Mouse (Mus musculus) C3H10T1/2 (cell line): ENCODE measurements around the gene Tceal6. TPM values are rescaled to one million over a fixed set of nuclear protein-coding genes. Genes with fewer than 3 reads are reported as not detected.

Source experiments
- polyA plus RNA-seq, 2 experiments: library from polyadenylated mRNA; unstranded; fragments of >200 nt; fragmentation: generic; extraction: Trizol; gene quantifications; one replicate each; pipeline ENCODE4 v1.2.1; 2012; ENCODE audit warnings: missing spikeins in 2 of 2

The Tceal6 gene
- polyA plus RNA-seq, result not detected

DNA sequence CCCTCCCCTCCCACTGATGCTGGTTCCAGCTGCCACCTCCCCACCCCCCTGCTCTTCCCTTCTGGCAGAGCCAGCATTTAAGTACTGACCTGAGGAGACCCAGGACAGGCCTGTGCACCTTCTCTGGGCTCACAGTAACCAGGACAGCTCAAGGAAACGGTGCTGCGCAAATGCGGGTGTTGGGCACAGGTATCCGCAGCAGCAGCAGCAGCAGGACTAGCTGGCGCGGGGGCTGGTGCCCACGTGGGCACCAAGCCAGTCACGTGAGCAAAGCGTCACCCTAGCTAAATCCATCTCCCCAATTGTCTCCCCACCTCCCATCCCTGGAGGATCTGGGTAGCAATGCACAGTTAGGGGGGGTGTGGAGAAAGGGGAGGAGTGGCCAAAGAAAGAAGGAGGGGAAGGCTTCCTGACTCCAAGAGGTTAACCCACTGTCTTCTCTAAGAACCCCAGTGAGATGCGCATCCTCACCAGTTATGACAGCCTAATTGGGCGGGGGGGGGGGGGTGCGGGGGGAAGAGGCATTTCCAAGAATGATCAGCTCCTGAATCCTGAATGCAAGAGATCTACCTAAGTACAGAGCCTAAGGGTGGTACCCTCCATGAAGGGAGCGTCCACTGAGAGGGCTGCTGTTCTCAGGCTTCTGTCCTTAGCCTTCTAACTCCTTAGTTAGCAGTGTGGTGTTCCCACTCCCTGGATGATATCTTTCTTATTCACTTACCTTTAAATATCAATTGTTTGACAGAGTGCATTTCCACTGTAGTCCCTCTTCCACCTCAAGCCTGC lies at the start of gene Tceal6:
TSS of gene Tceal6 (minus strand) at position 252 of the 786 bp plus-strand sequence.

DNA sequence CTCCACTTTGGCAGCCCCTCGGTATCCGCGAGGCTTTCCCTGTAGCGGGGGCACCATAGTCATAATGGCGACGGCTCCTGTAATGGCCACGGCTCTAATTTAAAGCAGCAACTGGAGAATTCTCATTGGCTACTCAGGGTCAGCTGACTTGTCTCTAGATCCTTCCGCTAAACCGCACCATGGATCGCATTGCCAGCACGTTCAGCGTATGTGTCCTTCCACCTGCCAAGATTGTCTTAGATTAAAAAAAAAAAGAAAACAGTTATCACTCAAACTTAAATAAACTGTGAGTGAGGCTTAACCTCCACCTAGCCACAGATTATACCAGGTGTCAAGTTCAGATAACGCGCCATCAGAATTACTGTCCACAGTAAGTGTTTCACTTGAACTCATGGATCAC lies 33.0 kb downstream of the Tceal6 start, which contains the start of gene Gm15023:
TSS of gene Gm15023 (minus strand) at position 101 of the 400 bp plus-strand sequence.

Other genes with a start within 250 kb of the Tceal6 start
- not detected for gene Nxf2, start 245.9 kb downstream of the Tceal6 start, polyA plus RNA-seq
- 1 to 10 TPM in 1 of 2 experiments, under 1 TPM in 1; 0.12 to 1.2 TPM for gene Zmat1, start 201.5 kb downstream of the Tceal6 start, polyA plus RNA-seq
- gene Gm15023, start 33.1 kb downstream of the Tceal6 start, polyA plus RNA-seq, result not detected
- gene Pramel3, start 91.6 kb upstream of the Tceal6 start, polyA plus RNA-seq, result not detected
- gene Gm5128, start 162.6 kb upstream of the Tceal6 start, polyA plus RNA-seq, result not detected
- gene Gm7903, start 223.1 kb upstream of the Tceal6 start, polyA plus RNA-seq, result not detected